Mouse (Mus musculus) kidney, embryonic 14.5 days (tissue): ENCODE measurements around the gene Drg1. TPM values are rescaled to one million over a fixed set of nuclear protein-coding genes. Genes with fewer than 3 reads are reported as not detected.

ENCODE experiments used
- ATAC-seq: fragments of 200-750 bp; cut with Nextera tagmentation; 2 replicates; pipeline ENCODE4 v1.8.0; 2017; ENCODE audit warnings: moderate number of reproducible peaks, mild to moderate bottlenecking, moderate TSS enrichment, moderate library complexity; ENCODE audit not compliant: low FRiP score, low TSS enrichment
- H3K27ac ChIP-seq: fragments of 300-500 bp; sonication (generic); 2 replicates; pipeline ENCODE4 v1.5.1; 2014; ENCODE audit warnings: low read depth, mild to moderate bottlenecking, low read length, moderate library complexity, mixed read lengths
- H3K27me3 ChIP-seq: fragments of 300-500 bp; sonication (generic); 2 replicates; pipeline ENCODE4 v1.6.1; 2014; ENCODE audit warnings: mild to moderate bottlenecking, low read length; ENCODE audit not compliant: control insufficient read depth, insufficient read depth
- H3K36me3 ChIP-seq: fragments of 300-500 bp; sonication (generic); 2 replicates; pipeline ENCODE4 v1.6.1; 2014; ENCODE audit warnings: low read length, mixed read lengths; ENCODE audit not compliant: control insufficient read depth, insufficient read depth
- H3K4me1 ChIP-seq: fragments of 300-500 bp; sonication (generic); 2 replicates; pipeline ENCODE4 v1.6.1; 2014; ENCODE audit warnings: low read length, mixed read lengths; ENCODE audit not compliant: control insufficient read depth, insufficient read depth
- H3K4me2 ChIP-seq: fragments of 300-500 bp; sonication (generic); replicated peaks from 2 replicates; pipeline ENCODE4 v1.6.1; 2014; ENCODE audit warnings: low read depth, mild to moderate bottlenecking, low read length
- H3K4me3 ChIP-seq: fragments of 300-500 bp; sonication (generic); 2 replicates; pipeline ENCODE4 v1.5.1; 2014; ENCODE audit warnings: mild to moderate bottlenecking, low read length
- H3K9ac ChIP-seq: fragments of 300-500 bp; sonication (generic); 2 replicates; pipeline ENCODE4 v1.6.1; 2014; ENCODE audit warnings: low read depth, mild to moderate bottlenecking, low read length, moderate library complexity
- H3K9me3 ChIP-seq: fragments of 300-500 bp; sonication (generic); 2 replicates; pipeline ENCODE4 v1.6.1; 2016; ENCODE audit warnings: low read length; ENCODE audit not compliant: control insufficient read depth
- WGBS: fragments of 180-500 bp; shearing (Covaris S2); extraction: QIAGEN DNeasy Blood & Tissue Kit; methylation state at CpG from one replicate; pipeline ENCODE4 v1.1.7; 2014; 5-methylcytosine and 5-hydroxymethylcytosine counted together
- polyA plus RNA-seq: library from polyadenylated mRNA; unstranded; fragments of >200 nt; fragmentation: Nextera tagmentation; extraction: Ambion mirVana; gene quantifications from 2 replicates; pipeline ENCODE4 v1.2.1, GENCODE M21; 2014

The Drg1 gene
- polyA plus RNA-seq, 1 experiment from 2014 or later: 249 TPM

- peaks cover 98% of the 10 kb centered on the region for H3K36me3 ChIP-seq
- no peaks in the 10 kb centered on the region for H3K9me3 ChIP-seq
- no peaks in the 10 kb centered on the region for H3K27me3 ChIP-seq
- no peak overlapping the region for H3K4me2 ChIP-seq
- H3K9ac ChIP-seq: no peak overlapping the region
- H3K4me3 ChIP-seq: no peak overlapping the region
- 79% methylated on average over 4 of the region's 4 CpGs for WGBS
- H3K27ac ChIP-seq: no peak overlapping the region
- ATAC-seq: no peak
- H3K4me1 ChIP-seq: no peaks in the 10 kb centered on the region
These were observed 36.6 kb upstream of the Drg1 start for GRCm38 (mm10) chr11:3302792-3303191.

- ATAC-seq: no peak
- 91% methylated on average over 4 of the region's 4 CpGs for WGBS
- Histone ChIP-seq H3K9me3 (no peaks in the 10 kb centered on the region), H3K9ac (no peak overlapping the region), H3K4me2 (no peak overlapping the region), H3K4me1 (no peaks in the 10 kb centered on the region), H3K27ac (no peak overlapping the region), H3K4me3 (no peak overlapping the region), H3K36me3 (peaks cover 98% of the 10 kb centered on the region), H3K27me3 (no peaks in the 10 kb centered on the region)
These were observed 36.2 kb upstream of the Drg1 start for GRCm38 (mm10) chr11:3302385-3302784.

GRCm38 (mm10) chr11:3301075-3301474, 34.9 kb upstream of the Drg1 start:
- WGBS: 97% methylated on average over 5 of the region's 5 CpGs
- H3K36me3 ChIP-seq: peaks cover 98% of the 10 kb centered on the region
- H3K9ac ChIP-seq: no peak overlapping the region
- no peak overlapping the region for H3K27ac ChIP-seq
- no peaks in the 10 kb centered on the region for H3K4me1 ChIP-seq
- H3K4me3 ChIP-seq: no peak overlapping the region
- H3K27me3 ChIP-seq: no peaks in the 10 kb centered on the region
- ATAC-seq: no peak
- no peaks in the 10 kb centered on the region for H3K9me3 ChIP-seq
- H3K4me2 ChIP-seq: no peak overlapping the region

- WGBS: 91% methylated on average over 14 of the region's 14 CpGs
- ATAC-seq: no peak
- Histone ChIP-seq H3K9me3 (no peaks in the 10 kb centered on the region), H3K27me3 (no peaks in the 10 kb centered on the region), H3K4me1 (peaks cover 5% of the 10 kb centered on the region; the same call in 1 of the 2 replicates), H3K9ac (no peak overlapping the region), H3K4me2 (no peak overlapping the region), H3K4me3 (no peak overlapping the region), H3K27ac (no peak overlapping the region), H3K36me3 (peaks cover 98% of the 10 kb centered on the region)
These were observed 32.6 kb upstream of the Drg1 start for GRCm38 (mm10) chr11:3298813-3299185.

GRCm38 (mm10) chr11:3297871-3298812, 31.9 kb upstream of the Drg1 start:
- no peak overlapping the region for H3K4me3 ChIP-seq
- H3K36me3 ChIP-seq: peaks cover 98% of the 10 kb centered on the region
- peaks cover 12% of the 10 kb centered on the region for H3K4me1 ChIP-seq
- no peak overlapping the region for H3K27ac ChIP-seq
- no peak overlapping the region for H3K4me2 ChIP-seq
- no peak overlapping the region for H3K9ac ChIP-seq
- ATAC-seq: no peak
- H3K27me3 ChIP-seq: no peaks in the 10 kb centered on the region
- 82% methylated on average over 10 of the region's 10 CpGs for WGBS
- H3K9me3 ChIP-seq: no peaks in the 10 kb centered on the region

GRCm38 (mm10) chr11:3296056-3296455, 29.8 kb upstream of the Drg1 start:
- H3K36me3 ChIP-seq: peaks cover 79% of the 10 kb centered on the region
- no peaks in the 10 kb centered on the region for H3K9me3 ChIP-seq
- 74% methylated on average over 5 of the region's 5 CpGs for WGBS
- H3K4me1 ChIP-seq: peaks cover 12% of the 10 kb centered on the region
- no peak overlapping the region; the same call in 1 of the 2 replicates for H3K9ac ChIP-seq
- H3K4me2 ChIP-seq: no peak overlapping the region
- no peaks in the 10 kb centered on the region for H3K27me3 ChIP-seq
- ATAC-seq: no peak
- no peak overlapping the region for H3K27ac ChIP-seq
- no peak overlapping the region for H3K4me3 ChIP-seq

- H3K27ac ChIP-seq: no peak overlapping the region
- no peak for ATAC-seq
- no peaks in the 10 kb centered on the region for H3K9me3 ChIP-seq
- H3K4me3 ChIP-seq: no peak overlapping the region
- no peak overlapping the region for H3K4me2 ChIP-seq
- 96% methylated on average over 2 of the region's 2 CpGs for WGBS
- no peaks in the 10 kb centered on the region for H3K27me3 ChIP-seq
- peaks cover 12% of the 10 kb centered on the region for H3K4me1 ChIP-seq
- H3K36me3 ChIP-seq: peaks cover 66% of the 10 kb centered on the region
- 0 out of 2 replicates have a peak overlapping the region, but pooled peaks have one; percentile 34 for H3K9ac ChIP-seq
These were observed 28.4 kb upstream of the Drg1 start for GRCm38 (mm10) chr11:3294641-3295040.

- H3K27me3 ChIP-seq: no peaks in the 10 kb centered on the region
- peak overlapping the region; percentile 97 for H3K9ac ChIP-seq
- H3K27ac ChIP-seq: peak overlapping the region; percentile 100; the same call in 1 of the 2 replicates
- H3K4me3 ChIP-seq: peak overlapping the region; percentile 89
- peaks cover 12% of the 10 kb centered on the region for H3K4me1 ChIP-seq
- H3K4me2 ChIP-seq: peak overlapping the region; percentile 98
- 44% methylated on average over 4 of the region's 4 CpGs for WGBS
- ATAC-seq: no peak
- peaks cover 53% of the 10 kb centered on the region for H3K36me3 ChIP-seq
- H3K9me3 ChIP-seq: no peaks in the 10 kb centered on the region
These were observed 27.1 kb upstream of the Drg1 start for GRCm38 (mm10) chr11:3293361-3293760.

GRCm38 (mm10) chr11:3292711-3293249, 26.6 kb upstream of the Drg1 start:
- H3K27me3 ChIP-seq: no peaks in the 10 kb centered on the region
- no peaks in the 10 kb centered on the region for H3K9me3 ChIP-seq
- peak overlapping the region; percentile 97 for H3K9ac ChIP-seq
- peak overlapping the region; percentile 100 for H3K27ac ChIP-seq
- WGBS: 2% methylated on average over 8 of the region's 8 CpGs
- peaks cover 17% of the 10 kb centered on the region for H3K4me1 ChIP-seq
- H3K36me3 ChIP-seq: peaks cover 47% of the 10 kb centered on the region
- peak overlapping the region; percentile 89 for H3K4me3 ChIP-seq
- ATAC-seq: no peak
- peak overlapping the region; percentile 98 for H3K4me2 ChIP-seq
